Mouse (Mus musculus): ENCODE measurements around the gene Hdac5. TPM values are rescaled to one million over a fixed set of nuclear protein-coding genes. Genes with fewer than 3 reads are reported as not detected.

Hdac5 gene
- polyA plus RNA-seq, 2 experiments: 7.3 to 8.8 TPM

DNA sequence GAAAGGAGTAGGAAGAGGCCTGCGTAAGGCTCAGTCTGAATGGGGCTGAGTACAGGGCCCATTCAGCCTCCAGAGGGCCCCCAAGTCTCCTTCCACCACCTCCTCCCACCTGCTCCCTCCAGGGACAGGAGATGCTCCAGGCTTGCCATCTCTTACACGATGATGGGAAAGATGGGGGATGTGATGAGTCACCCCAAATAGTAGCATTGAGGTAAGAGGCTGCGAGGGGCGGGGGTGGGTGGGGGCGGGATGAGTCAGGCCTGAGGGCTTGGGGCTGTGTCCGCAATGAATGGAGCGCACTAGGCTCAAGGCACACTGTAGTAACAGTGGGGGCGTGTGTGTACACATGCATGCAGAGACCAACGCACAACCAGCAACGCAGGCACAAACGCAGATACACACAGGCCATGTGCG, 28.6 kb downstream of the Hdac5 start:
- no peak overlapping the region for H3K4me2 ChIP-seq (ENCODE audit: low read depth)
- no peaks in the 10 kb centered on the region for H3K4me1 ChIP-seq (replicated peaks; ENCODE audit: control insufficient read depth in 2 of 2, insufficient read depth in 2 of 2, low read length in 1 of 2)
- H3K9ac ChIP-seq (replicated peaks): no peak overlapping the region
- H3K4me3 ChIP-seq (ENCODE audit: insufficient read depth in 1 of 2, low read depth in 2 of 2, low read length in 2 of 2): no peak overlapping the region
- H3K27ac ChIP-seq: no peak overlapping the region
- WGBS (ENCODE audit: insufficient replicate concordance): 81% methylated on average over 12 of the region's 12 CpGs
- ATAC-seq (ENCODE audit: insufficient read depth): no peak
- H3K9me3 ChIP-seq (ENCODE audit: control insufficient read depth, low read length): no peaks in the 10 kb centered on the region
- TF ChIP-seq EP300 (IDR thresholded peaks at IDR 0.05; ENCODE audit: low read depth) (no peak), CTCF (IDR thresholded peaks at IDR 0.05; ENCODE audit: low read depth) (peak; percentile 33)
- no peaks in the 10 kb centered on the region; the same call in 1 of the 2 replicates for H3K36me3 ChIP-seq (replicated peaks; ENCODE audit: control insufficient read depth, insufficient read depth, low read depth)
- H3K27me3 ChIP-seq (ENCODE audit: control insufficient read depth, insufficient read depth, low read length): no peaks in the 10 kb centered on the region
- DNase-seq (ENCODE audit: low read depth in 3 of 3, low spot score in 3 of 3): no peak

DNA sequence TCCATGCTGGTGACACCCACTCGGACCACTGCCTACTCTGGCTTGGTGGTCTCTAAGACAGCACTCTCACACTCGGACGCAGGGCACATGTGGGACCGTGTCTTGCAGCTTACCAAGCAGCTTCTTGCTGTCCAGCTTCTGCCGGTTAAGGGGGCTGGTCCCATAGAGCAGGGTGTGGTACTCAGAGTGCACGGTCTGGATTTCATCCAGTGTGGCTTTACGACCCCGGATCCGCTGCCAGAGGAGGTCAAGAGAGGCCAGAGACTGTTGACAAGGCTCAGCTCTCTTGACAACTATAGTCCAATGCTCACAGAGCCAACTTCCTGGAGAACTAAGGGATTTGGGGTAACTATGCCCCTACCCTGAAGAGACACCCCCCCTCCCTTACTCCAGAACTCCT, 30.1 kb downstream of the Hdac5 start:
- H3K27ac ChIP-seq: no peak overlapping the region
- no peak for TF ChIP-seq CTCF (IDR thresholded peaks at IDR 0.05; ENCODE audit: low read depth)
- no peak for TF ChIP-seq EP300 (IDR thresholded peaks at IDR 0.05; ENCODE audit: low read depth)
- no peaks in the 10 kb centered on the region; the same call in 1 of the 2 replicates for H3K36me3 ChIP-seq (replicated peaks; ENCODE audit: control insufficient read depth, insufficient read depth, low read depth)
- no peaks in the 10 kb centered on the region for H3K9me3 ChIP-seq (ENCODE audit: control insufficient read depth, low read length)
- H3K9ac ChIP-seq (replicated peaks): no peak overlapping the region
- no peak overlapping the region for H3K4me2 ChIP-seq (ENCODE audit: low read depth)
- H3K4me1 ChIP-seq (replicated peaks; ENCODE audit: control insufficient read depth in 2 of 2, insufficient read depth in 2 of 2, low read length in 1 of 2): no peaks in the 10 kb centered on the region
- ATAC-seq (ENCODE audit: insufficient read depth) (no peak), DNase-seq (ENCODE audit: low read depth in 3 of 3, low spot score in 3 of 3) (no peak)
- H3K27me3 ChIP-seq (ENCODE audit: control insufficient read depth, insufficient read depth, low read length): no peaks in the 10 kb centered on the region
- H3K4me3 ChIP-seq (ENCODE audit: insufficient read depth in 1 of 2, low read depth in 2 of 2, low read length in 2 of 2): no peak overlapping the region
- 74% methylated on average over 9 of the region's 9 CpGs for WGBS (ENCODE audit: insufficient replicate concordance)

DNA sequence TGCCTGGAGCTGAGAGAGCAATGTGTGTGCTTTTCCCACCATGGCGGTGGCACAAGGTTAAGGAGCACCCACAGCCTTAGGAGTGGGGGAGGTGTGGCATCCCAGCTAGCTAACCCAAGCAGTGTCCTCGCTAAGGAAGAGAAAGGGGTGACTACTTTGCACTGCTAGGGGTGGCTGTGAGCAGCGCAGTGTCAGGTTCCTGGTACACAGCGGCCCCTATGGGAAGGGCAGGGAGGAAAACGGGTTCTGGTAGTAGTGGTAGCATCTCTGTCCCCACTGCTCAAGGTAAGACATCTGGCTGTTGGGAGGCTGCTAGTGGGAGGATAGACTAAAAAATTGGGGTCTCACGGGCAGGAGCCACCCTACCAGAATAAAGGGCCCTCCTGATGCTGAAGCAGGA, 31.7 kb downstream of the Hdac5 start:
- H3K27ac ChIP-seq: no peak overlapping the region
- TF ChIP-seq EP300 (IDR thresholded peaks at IDR 0.05; ENCODE audit: low read depth) (no peak), CTCF (IDR thresholded peaks at IDR 0.05; ENCODE audit: low read depth) (peak; percentile 60)

DNA sequence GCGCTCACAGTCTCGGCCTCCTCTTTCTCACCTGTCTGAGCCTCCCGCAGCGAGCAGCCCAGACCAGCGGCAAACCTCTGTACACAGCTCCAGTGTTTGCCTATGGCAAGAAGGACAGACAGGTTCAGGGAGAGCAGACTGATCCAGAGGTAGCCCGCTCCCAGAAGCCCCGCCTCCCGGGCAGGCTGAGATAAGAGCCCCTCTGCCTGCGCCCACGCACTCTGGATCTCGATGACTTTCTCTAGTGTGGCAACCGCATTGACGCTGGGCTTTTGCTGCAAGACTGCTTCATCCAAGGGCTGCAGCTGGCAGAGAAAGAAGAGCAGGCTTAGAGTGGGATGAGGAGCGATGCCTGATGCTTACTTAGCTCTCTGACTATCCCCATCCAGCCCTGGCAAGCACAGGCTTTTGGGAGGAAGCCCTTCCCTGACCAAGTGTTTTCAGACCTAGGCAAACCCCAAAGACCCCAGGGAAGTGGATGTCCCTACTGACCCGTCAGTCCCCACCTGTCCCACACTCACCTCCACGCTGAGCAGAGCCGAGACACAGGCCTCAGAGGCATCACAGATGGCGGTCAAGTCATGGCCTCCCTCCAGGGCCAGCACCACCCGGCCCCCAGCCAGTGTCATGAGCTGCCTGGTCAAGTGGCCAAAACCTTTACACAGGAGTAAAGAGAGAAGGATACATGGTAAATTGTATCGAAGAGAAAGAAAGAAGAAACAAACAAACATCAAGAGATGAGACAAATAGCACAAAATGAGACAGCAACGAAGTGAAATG, 33.8 kb downstream of the Hdac5 start:
- ATAC-seq (ENCODE audit: insufficient read depth) (peak; percentile 54), DNase-seq (ENCODE audit: low read depth in 3 of 3, low spot score in 3 of 3) (no peak)
- H3K27me3 ChIP-seq (ENCODE audit: control insufficient read depth, insufficient read depth, low read length): no peaks in the 10 kb centered on the region
- no peak overlapping the region for H3K4me3 ChIP-seq (ENCODE audit: insufficient read depth in 1 of 2, low read depth in 2 of 2, low read length in 2 of 2)
- no peaks in the 10 kb centered on the region for H3K9me3 ChIP-seq (ENCODE audit: control insufficient read depth, low read length)
- no peak overlapping the region for H3K27ac ChIP-seq
- H3K9ac ChIP-seq (replicated peaks): no peak overlapping the region
- H3K4me1 ChIP-seq (replicated peaks; ENCODE audit: control insufficient read depth in 2 of 2, insufficient read depth in 2 of 2, low read length in 1 of 2): no peaks in the 10 kb centered on the region; a peak in 2 of 4 replicates
- 66% methylated on average over 21 of the region's 21 CpGs for WGBS (ENCODE audit: insufficient replicate concordance)
- H3K36me3 ChIP-seq (replicated peaks; ENCODE audit: control insufficient read depth, insufficient read depth, low read depth): no peaks in the 10 kb centered on the region; the same call in 1 of the 2 replicates
- TF ChIP-seq EP300 (IDR thresholded peaks at IDR 0.05; ENCODE audit: low read depth): no peak
- no peak for TF ChIP-seq CTCF (IDR thresholded peaks at IDR 0.05; ENCODE audit: low read depth)
- H3K4me2 ChIP-seq (ENCODE audit: low read depth): no peak overlapping the region

More for the DNA sequence above, 31.7 kb downstream of the Hdac5 start:
- Histone ChIP-seq H3K9ac (replicated peaks) (no peak overlapping the region), H3K4me1 (replicated peaks; ENCODE audit: control insufficient read depth in 2 of 2, insufficient read depth in 2 of 2, low read length in 1 of 2) (no peaks in the 10 kb centered on the region), H3K9me3 (ENCODE audit: control insufficient read depth, low read length) (no peaks in the 10 kb centered on the region), H3K36me3 (replicated peaks; ENCODE audit: control insufficient read depth, insufficient read depth, low read depth) (no peaks in the 10 kb centered on the region; the same call in 1 of the 2 replicates), H3K27me3 (ENCODE audit: control insufficient read depth, insufficient read depth, low read length) (no peaks in the 10 kb centered on the region), H3K4me3 (ENCODE audit: insufficient read depth in 1 of 2, low read depth in 2 of 2, low read length in 2 of 2) (no peak overlapping the region), H3K4me2 (ENCODE audit: low read depth) (no peak overlapping the region)
- ATAC-seq (ENCODE audit: insufficient read depth) (no peak), DNase-seq (ENCODE audit: low read depth in 3 of 3, low spot score in 3 of 3) (no peak)
- WGBS (ENCODE audit: insufficient replicate concordance): 53% methylated on average over 6 of the region's 6 CpGs

DNA sequence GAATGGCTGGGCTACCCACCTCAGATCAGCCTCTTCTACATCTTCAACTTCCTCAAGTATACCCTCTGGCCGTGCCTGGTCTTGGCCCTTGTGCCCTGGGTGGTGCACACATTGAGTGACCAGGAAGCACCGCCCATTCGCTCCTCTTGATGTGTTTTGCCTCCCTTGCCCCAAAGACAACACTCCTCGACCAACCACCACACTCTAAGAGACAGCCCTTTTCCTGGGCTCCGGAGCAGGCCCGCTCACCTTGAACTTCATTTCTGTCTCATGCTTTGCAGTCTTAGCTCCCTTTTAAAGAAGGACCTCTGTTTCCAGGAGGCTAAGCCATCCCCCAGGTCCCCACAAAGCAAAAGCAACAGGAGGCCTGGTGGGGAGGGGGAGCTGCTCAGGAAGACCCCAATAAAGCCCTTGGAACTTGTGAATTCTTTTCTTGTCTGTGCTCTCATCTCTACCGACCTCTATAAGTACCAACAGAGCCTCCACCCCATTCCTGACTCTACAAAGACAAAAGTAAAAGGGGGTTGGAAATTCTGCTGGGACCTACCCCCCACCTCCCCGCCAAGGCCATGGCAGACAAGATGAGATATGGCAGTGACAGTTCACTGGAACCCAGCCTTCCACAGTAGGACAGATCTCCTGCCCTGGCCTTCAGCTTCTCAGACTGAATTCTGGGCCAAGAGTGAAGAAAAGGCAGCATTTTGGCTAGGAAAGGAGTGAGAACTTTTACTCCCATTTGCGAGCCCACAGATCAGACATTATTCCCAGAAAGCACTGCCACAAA, 36.1 kb downstream of the Hdac5 start:
- WGBS (ENCODE audit: insufficient replicate concordance): 67% methylated on average over 9 of the region's 9 CpGs

More for the DNA sequence above, 36.1 kb downstream of the Hdac5 start:
- H3K27me3 ChIP-seq (ENCODE audit: control insufficient read depth, insufficient read depth, low read length): no peaks in the 10 kb centered on the region
- ATAC-seq (ENCODE audit: insufficient read depth) (no peak), DNase-seq (ENCODE audit: low read depth in 3 of 3, low spot score in 3 of 3) (no peak)
- H3K9ac ChIP-seq (replicated peaks): no peak overlapping the region
- no peaks in the 10 kb centered on the region for H3K36me3 ChIP-seq (replicated peaks; ENCODE audit: control insufficient read depth, insufficient read depth, low read depth)
- H3K4me3 ChIP-seq (ENCODE audit: insufficient read depth in 1 of 2, low read depth in 2 of 2, low read length in 2 of 2): no peak overlapping the region
- TF ChIP-seq CTCF (IDR thresholded peaks at IDR 0.05; ENCODE audit: low read depth): no peak
- no peak for TF ChIP-seq EP300 (IDR thresholded peaks at IDR 0.05; ENCODE audit: low read depth)
- H3K9me3 ChIP-seq (ENCODE audit: control insufficient read depth, low read length): no peaks in the 10 kb centered on the region
- peaks cover 4 to 13% of the 10 kb centered on the region in 2 experiments for H3K4me1 ChIP-seq (replicated peaks; ENCODE audit: control insufficient read depth in 2 of 2, insufficient read depth in 2 of 2, low read length in 1 of 2)
- H3K27ac ChIP-seq: no peak overlapping the region
- no peak overlapping the region for H3K4me2 ChIP-seq (ENCODE audit: low read depth)
